Mouse (Mus musculus): ENCODE measurements around the gene Gfer. TPM values are rescaled to one million over a fixed set of nuclear protein-coding genes. Genes with fewer than 3 reads are reported as not detected.

Gene Gfer
- polyA plus RNA-seq, 1 experiment, result 47.7 TPM

GRCm38 (mm10) chr17:24676877-24677276 is 19.1 kb downstream of the Gfer start:
- no peak overlapping the region for H3ac ChIP-seq (ENCODE audit: control insufficient read depth, insufficient read length)
- H3K79me2 ChIP-seq (ENCODE audit: control insufficient read depth, insufficient read depth), result peaks cover 42% of the 10 kb centered on the region
- peaks cover 6% of the 10 kb centered on the region for H3K36me3 ChIP-seq (ENCODE audit: control insufficient read depth, insufficient read depth)
- H3K4me3 ChIP-seq, result no peak overlapping the region
- no peaks in the 10 kb centered on the region for H3K27me3 ChIP-seq (ENCODE audit: control insufficient read depth, insufficient read depth, insufficient read length)
- no peak overlapping the region for H3K4me2 ChIP-seq (ENCODE audit: low read depth)
- TF ChIP-seq MAX (IDR thresholded peaks at IDR 0.05; ENCODE audit: low read depth) (no peak), MYOG (IDR thresholded peaks at IDR 0.05; ENCODE audit: control insufficient read depth in 1 of 3, insufficient read depth in 1 of 3, insufficient read length in 2 of 3, low read depth in 2 of 3) (peak in 2 of 3 experiments; percentile 87 to 95), E2F4 (IDR thresholded peaks at IDR 0.05; ENCODE audit: insufficient read depth) (no peak), MYOD1 (IDR thresholded peaks at IDR 0.05; ENCODE audit: control insufficient read depth in 1 of 3, insufficient read length in 2 of 3, low read depth in 2 of 3) (peak in 2 of 3 experiments; percentile 71 to 93), POLR2A (IDR thresholded peaks at IDR 0.05; ENCODE audit: insufficient read length, low read depth) (no peak), TCF3 (IDR thresholded peaks at IDR 0.05; ENCODE audit: insufficient read length, low read depth) (peak; percentile 30)

- Histone ChIP-seq H3K4me2 (ENCODE audit: low read depth) (no peak overlapping the region), H3K27me3 (ENCODE audit: control insufficient read depth, insufficient read depth, insufficient read length) (no peaks in the 10 kb centered on the region), H3K36me3 (ENCODE audit: control insufficient read depth, insufficient read depth) (no peaks in the 10 kb centered on the region), H3K79me2 (ENCODE audit: control insufficient read depth, insufficient read depth) (peaks cover 49% of the 10 kb centered on the region), H3K4me3 (no peak overlapping the region), H3ac (ENCODE audit: control insufficient read depth, insufficient read length) (no peak overlapping the region)
- TF ChIP-seq MYOG (IDR thresholded peaks at IDR 0.05; ENCODE audit: control insufficient read depth in 1 of 3, insufficient read depth in 1 of 3, insufficient read length in 2 of 3, low read depth in 2 of 3), result no peak
- no peak for TF ChIP-seq MYOD1 (IDR thresholded peaks at IDR 0.05; ENCODE audit: control insufficient read depth in 1 of 3, insufficient read length in 2 of 3, low read depth in 2 of 3)
- no peak for TF ChIP-seq SRF (IDR thresholded peaks at IDR 0.05; ENCODE audit: control insufficient read depth, insufficient read length, low read depth)
- TF ChIP-seq POLR2A (IDR thresholded peaks at IDR 0.05; ENCODE audit: insufficient read length, low read depth), result no peak
- no peak for TF ChIP-seq REST (IDR thresholded peaks at IDR 0.05; ENCODE audit: insufficient read depth, insufficient read length)
- no peak for TF ChIP-seq CEBPB (IDR thresholded peaks at IDR 0.05; ENCODE audit: insufficient read depth, poor library complexity, severe bottlenecking)
- no peak for TF ChIP-seq USF1 (IDR thresholded peaks at IDR 0.05; ENCODE audit: low read depth)
These were observed 19.8 kb downstream of the Gfer start for GRCm38 (mm10) chr17:24676187-24676586.

GRCm38 (mm10) chr17:24674277-24674676 is 21.7 kb downstream of the Gfer start:
- Histone ChIP-seq H3K79me2 (ENCODE audit: control insufficient read depth, insufficient read depth) (peaks cover 65% of the 10 kb centered on the region), H3K4me2 (ENCODE audit: low read depth) (no peak overlapping the region), H3K27me3 (ENCODE audit: control insufficient read depth, insufficient read depth, insufficient read length) (no peaks in the 10 kb centered on the region), H3K36me3 (ENCODE audit: control insufficient read depth, insufficient read depth) (no peaks in the 10 kb centered on the region), H3ac (ENCODE audit: control insufficient read depth, insufficient read length) (no peak overlapping the region), H3K4me3 (no peak overlapping the region)
- TF ChIP-seq SRF (IDR thresholded peaks at IDR 0.05; ENCODE audit: control insufficient read depth, insufficient read length, low read depth) (no peak), E2F4 (IDR thresholded peaks at IDR 0.05; ENCODE audit: insufficient read depth) (no peak)

GRCm38 (mm10) chr17:24672141-24672540 is 23.8 kb downstream of the Gfer start:
- no peaks in the 10 kb centered on the region for H3K27me3 ChIP-seq (ENCODE audit: control insufficient read depth, insufficient read depth, insufficient read length)
- TF ChIP-seq MYOG (IDR thresholded peaks at IDR 0.05; ENCODE audit: control insufficient read depth in 1 of 3, insufficient read depth in 1 of 3, insufficient read length in 2 of 3, low read depth in 2 of 3) (no peak), REST (IDR thresholded peaks at IDR 0.05; ENCODE audit: insufficient read depth, insufficient read length) (no peak), MAX (IDR thresholded peaks at IDR 0.05; ENCODE audit: low read depth) (no peak), MYOD1 (IDR thresholded peaks at IDR 0.05; ENCODE audit: control insufficient read depth in 1 of 3, insufficient read length in 2 of 3, low read depth in 2 of 3) (no peak), POLR2A (IDR thresholded peaks at IDR 0.05; ENCODE audit: insufficient read length, low read depth) (peak; percentile 21), TCF12 (IDR thresholded peaks at IDR 0.05; ENCODE audit: insufficient read depth, poor library complexity, severe bottlenecking) (no peak), E2F4 (IDR thresholded peaks at IDR 0.05; ENCODE audit: insufficient read depth) (no peak), TCF3 (IDR thresholded peaks at IDR 0.05; ENCODE audit: insufficient read length, low read depth) (no peak), USF1 (IDR thresholded peaks at IDR 0.05; ENCODE audit: low read depth) (no peak), CEBPB (IDR thresholded peaks at IDR 0.05; ENCODE audit: insufficient read depth, poor library complexity, severe bottlenecking) (peak; percentile 91)
- H3K4me2 ChIP-seq (ENCODE audit: low read depth), result peak overlapping the region; percentile 96
- H3K36me3 ChIP-seq (ENCODE audit: control insufficient read depth, insufficient read depth), result no peaks in the 10 kb centered on the region
- peaks cover 65% of the 10 kb centered on the region for H3K79me2 ChIP-seq (ENCODE audit: control insufficient read depth, insufficient read depth)
- H3K4me3 ChIP-seq, result peak overlapping the region; percentile 78
- no peak overlapping the region for H3ac ChIP-seq (ENCODE audit: control insufficient read depth, insufficient read length)

GRCm38 (mm10) chr17:24671346-24671745 is 24.6 kb downstream of the Gfer start:
- Histone ChIP-seq H3K4me3 (peak overlapping the region; percentile 78), H3K79me2 (ENCODE audit: control insufficient read depth, insufficient read depth) (peaks cover 63% of the 10 kb centered on the region), H3K4me2 (ENCODE audit: low read depth) (peak overlapping the region; percentile 96), H3K27me3 (ENCODE audit: control insufficient read depth, insufficient read depth, insufficient read length) (no peaks in the 10 kb centered on the region), H3K36me3 (ENCODE audit: control insufficient read depth, insufficient read depth) (no peaks in the 10 kb centered on the region), H3ac (ENCODE audit: control insufficient read depth, insufficient read length) (no peak overlapping the region)
- TF ChIP-seq SRF (IDR thresholded peaks at IDR 0.05; ENCODE audit: control insufficient read depth, insufficient read length, low read depth) (no peak), TCF12 (IDR thresholded peaks at IDR 0.05; ENCODE audit: insufficient read depth, poor library complexity, severe bottlenecking) (no peak)

Data from myocyte (in vitro differentiated cells).